Mouse (Mus musculus) MEL (cell line): Measurements from ENCODE around the gene Ehmt2.
"Not testable (repeated sequence)": the region's sequence is repeated elsewhere in the genome, so short reads cannot be mapped to it uniquely, and the experiment has no call there.

ENCODE experiments used
- CTCF ChIP-seq, 3 experiments: IDR thresholded peaks in 2 of 3; conservative IDR thresholded peaks in 1 of 3; 2 replicates each; pipeline ENCODE4 v1.5.1; 2011 to 2012; ENCODE audit warnings: low read length in 3 of 3, low read depth in 2 of 3, mild to moderate bottlenecking in 2 of 3, improper control_type of control experiment in 1 of 3, inconsistent platforms in 1 of 3, mixed read lengths in 1 of 3, moderate library complexity in 1 of 3; ENCODE audit not compliant: control insufficient read depth in 1 of 3, insufficient read depth in 1 of 3, poor library complexity in 1 of 3, severe bottlenecking in 1 of 3
- EP300 ChIP-seq, 2 experiments: IDR thresholded peaks; 2 replicates each; pipeline ENCODE4 v1.6.1; 2011; ENCODE audit warnings: improper control_type of control experiment in 2 of 2, low read length in 2 of 2, low read depth in 1 of 2, mild to moderate bottlenecking in 1 of 2
- GABPA ChIP-seq: IDR thresholded peaks from 2 replicates; pipeline ENCODE4 v1.6.1; 2012; ENCODE audit warnings: low read depth, mild to moderate bottlenecking, inconsistent platforms, low read length, improper control_type of control experiment, moderate library complexity
- JUND ChIP-seq: IDR thresholded peaks from 2 replicates; pipeline ENCODE4 v1.6.1; 2011; ENCODE audit warnings: low read depth, mild to moderate bottlenecking, improper control_type of control experiment, low read length

DNA sequence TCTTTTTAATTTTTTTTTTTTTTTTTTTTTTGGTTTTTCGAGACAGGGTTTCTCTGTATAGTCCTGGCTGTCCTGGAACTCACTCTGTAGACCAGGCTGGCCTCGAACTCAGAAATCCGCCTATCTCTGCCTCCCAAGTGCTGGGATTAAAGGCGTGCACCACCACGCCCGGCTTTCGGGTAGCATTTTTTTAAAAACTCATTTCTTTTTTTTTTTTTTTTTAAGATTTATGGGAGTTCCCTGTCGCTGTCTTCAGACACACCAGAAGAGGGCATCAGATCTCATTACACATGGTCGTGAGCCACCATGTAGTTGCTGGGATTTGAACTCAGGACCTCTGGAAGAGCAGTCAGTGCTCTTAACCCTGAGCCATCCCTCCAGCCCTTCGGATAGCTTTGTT is 3.7 kb downstream of the Ehmt2 start:
- TF ChIP-seq JUND; GABPA; EP300 (IDR thresholded peaks at IDR 0.05; ENCODE audit: low read depth in 1 of 2, low read length in 2 of 2); CTCF (IDR thresholded peaks at IDR 0.05 in 2 of 3, conservative IDR thresholded peaks at IDR 0.05 in 1 of 3; ENCODE audit: control insufficient read depth in 1 of 3, insufficient read depth in 1 of 3, low read depth in 2 of 3, low read length in 3 of 3, poor library complexity in 1 of 3, severe bottlenecking in 1 of 3): not testable (repeated sequence)
